Mouse (Mus musculus): Measurements from ENCODE around the gene Krt4. TPM values are rescaled to one million over a fixed set of nuclear protein-coding genes. Genes with fewer than 3 reads are reported as not detected.

The Krt4 gene
- 0.13 and 0.23 TPM in 2 replicates for polyA plus RNA-seq (2012; rRNA removed; ENCODE audit: low replicate concordance)

DNA sequence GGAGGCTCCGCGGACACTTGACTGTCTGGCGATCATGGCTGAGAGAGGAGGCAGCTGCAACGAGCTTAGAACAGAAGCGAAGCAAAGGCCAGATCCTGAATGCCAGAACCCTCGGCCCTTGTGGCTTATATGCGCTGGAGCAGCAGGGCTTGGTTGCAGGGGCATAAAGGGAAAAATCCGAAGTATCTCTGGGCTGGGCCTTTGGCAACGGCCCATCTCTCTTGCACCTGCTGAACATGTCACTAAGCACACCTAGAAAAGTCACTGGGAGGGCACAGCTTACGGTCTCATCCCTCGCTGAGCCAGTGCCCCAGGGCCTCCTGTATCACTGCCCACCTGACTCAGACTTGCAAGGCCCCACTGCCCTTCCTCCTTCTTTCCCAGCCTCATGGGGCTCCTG, at the start of gene Krt4:
Gene Krt4 (minus strand): TSS at position 101 of the 400 bp plus-strand sequence.

DNA sequence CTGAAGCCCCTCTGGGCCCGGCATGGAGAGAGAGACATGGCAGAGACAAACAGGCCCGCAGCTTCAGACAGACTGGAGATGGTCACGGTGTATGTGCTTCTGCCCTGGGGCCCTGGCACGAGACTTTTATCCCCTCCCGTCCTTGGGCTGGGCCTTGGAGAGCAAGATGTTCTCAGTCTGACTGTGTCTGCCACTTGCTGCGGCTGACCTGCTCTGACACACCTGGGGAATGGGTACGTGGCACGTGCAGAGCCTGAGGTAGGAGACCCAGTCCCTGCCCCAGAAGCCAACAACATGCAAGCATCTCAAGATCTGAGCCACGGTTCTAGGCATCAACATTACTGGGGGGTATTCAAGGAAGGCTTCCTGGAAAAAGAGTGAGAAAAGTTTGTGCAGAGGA, 29.7 kb upstream of the Krt4 start, which contains the start of gene Krt78:
Gene Krt78 (minus strand): TSS at position 101 of the 400 bp plus-strand sequence.

DNA sequence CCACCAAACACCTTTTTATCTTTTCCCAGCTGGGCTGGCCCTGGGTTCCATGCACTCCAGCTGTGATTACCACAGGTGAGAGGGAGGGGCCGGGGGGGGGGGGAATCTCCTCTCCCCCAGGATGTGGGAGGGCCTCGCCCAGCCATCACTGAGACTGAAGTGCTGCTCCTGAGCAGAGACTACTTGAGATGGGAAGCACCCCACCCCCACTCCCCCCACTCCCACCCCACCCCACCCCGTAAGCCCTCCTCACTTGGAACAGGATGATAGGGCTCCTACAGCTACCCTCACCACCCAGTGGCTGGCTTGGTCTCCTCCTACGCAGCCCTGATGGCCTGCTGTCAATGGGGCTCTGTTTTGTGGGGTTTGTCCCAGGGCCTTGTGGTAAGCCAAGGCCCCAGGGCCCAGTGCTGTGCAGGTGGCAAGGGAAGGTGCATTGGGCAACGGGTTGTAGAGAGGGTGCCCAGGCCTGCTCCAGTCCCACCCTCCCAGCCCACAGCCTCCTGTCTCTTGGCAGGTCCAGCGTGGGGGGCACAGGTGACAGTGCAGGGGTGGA, 15.8 kb upstream of the Krt4 start, which contains the start of gene Krt79:
Gene Krt79 (minus strand): TSS at position 51 of the 556 bp plus-strand sequence.

DNA sequence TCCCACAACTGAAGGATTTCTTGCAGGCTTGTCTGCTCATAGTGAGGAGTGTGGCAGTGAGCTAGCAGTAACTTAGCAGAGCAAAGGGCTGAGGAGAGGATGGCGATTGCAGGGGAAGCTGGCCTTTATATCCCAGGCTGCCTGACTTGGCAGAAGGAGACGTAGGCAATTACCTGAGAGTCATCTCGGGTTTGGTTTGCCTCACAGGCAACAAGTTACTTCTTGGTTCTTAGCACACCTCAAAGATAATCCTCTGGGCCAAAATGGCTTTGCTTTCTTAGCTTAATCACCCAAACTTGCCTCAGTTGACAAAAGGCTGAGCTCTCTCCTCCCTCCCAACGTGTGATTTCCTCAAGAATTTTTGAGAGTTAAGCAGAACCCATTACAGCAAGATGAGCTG, 31.7 kb downstream of the Krt4 start, which contains the start of gene Krt76:
Gene Krt76 (minus strand): TSS at position 101 of the 400 bp plus-strand sequence.

DNA sequence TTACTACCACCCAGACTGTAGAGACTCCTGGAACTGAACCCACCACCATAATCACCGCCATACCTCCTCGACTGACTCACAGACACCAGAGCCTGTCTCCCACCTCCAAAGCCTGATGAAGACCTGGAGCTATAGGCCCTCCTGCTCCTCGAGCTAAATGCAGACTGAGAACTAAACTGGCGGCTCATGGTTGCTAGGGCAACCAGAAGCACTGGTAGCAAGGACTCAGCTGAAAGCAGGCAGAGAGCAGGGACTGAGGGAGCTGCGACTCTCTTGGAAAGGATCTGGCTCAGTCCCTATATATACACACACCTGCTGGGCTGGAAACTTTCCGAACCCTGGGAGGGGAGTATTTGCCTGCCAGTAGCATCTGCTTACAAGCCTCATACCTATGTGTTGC, 55.1 kb downstream of the Krt4 start, which contains the start of gene Krt77:
Gene Krt77 (minus strand): TSS at position 275 of the 400 bp plus-strand sequence.

Other genes with a start within 250 kb of the Krt4 start
- not detected in 2 replicates for gene Krt6b, start 244.4 kb downstream of the Krt4 start, polyA plus RNA-seq (2012; rRNA removed; ENCODE audit: low replicate concordance)
- not detected in 2 replicates for gene Krt6a, start 230.4 kb downstream of the Krt4 start, polyA plus RNA-seq (2012; rRNA removed; ENCODE audit: low replicate concordance)
- gene Krt5, start 211.8 kb downstream of the Krt4 start, polyA plus RNA-seq (2012; rRNA removed; ENCODE audit: low replicate concordance), result not detected in 2 replicates
- gene Krt71, start 181.6 kb downstream of the Krt4 start, polyA plus RNA-seq (2012; rRNA removed; ENCODE audit: low replicate concordance), result not detected in 2 replicates
- gene Krt72, start 138.3 kb downstream of the Krt4 start, polyA plus RNA-seq (2012; rRNA removed; ENCODE audit: low replicate concordance), result not detected in 2 replicates
- gene Krt73, start 122.4 kb downstream of the Krt4 start, polyA plus RNA-seq (2012; rRNA removed; ENCODE audit: low replicate concordance), result not detected in 2 replicates
- gene Krt2, start 106.6 kb downstream of the Krt4 start, polyA plus RNA-seq (2012; rRNA removed; ENCODE audit: low replicate concordance), result 0.05 TPM in 1 of 2 replicates, not detected in the other
- 0.05 and 0.08 TPM in 2 replicates for gene Krt1, start 73.9 kb downstream of the Krt4 start, polyA plus RNA-seq (2012; rRNA removed; ENCODE audit: low replicate concordance)
- gene Krt77, start 55.0 kb downstream of the Krt4 start, polyA plus RNA-seq (2012; rRNA removed; ENCODE audit: low replicate concordance), result not detected in 2 replicates
- not detected in 2 replicates for gene Krt76, start 31.8 kb downstream of the Krt4 start, polyA plus RNA-seq (2012; rRNA removed; ENCODE audit: low replicate concordance)
- 0.28 and 0.77 TPM in 2 replicates for gene Krt79, start 15.6 kb upstream of the Krt4 start, polyA plus RNA-seq (2012; rRNA removed; ENCODE audit: low replicate concordance)
- gene Krt78, start 29.6 kb upstream of the Krt4 start, polyA plus RNA-seq (2012; rRNA removed; ENCODE audit: low replicate concordance), result 0.33 TPM in 1 of 2 replicates, not detected in the other
- 1,185 and 2,156 TPM in 2 replicates for gene Krt8, start 79.7 kb upstream of the Krt4 start, polyA plus RNA-seq (2012; rRNA removed; ENCODE audit: low replicate concordance)
- 98.5 and 151 TPM in 2 replicates for gene Krt18, start 103.4 kb upstream of the Krt4 start, polyA plus RNA-seq (2012; rRNA removed; ENCODE audit: low replicate concordance)
- gene Eif4b, start 149.0 kb upstream of the Krt4 start, polyA plus RNA-seq (2012; rRNA removed; ENCODE audit: low replicate concordance), result 25.6 and 27.2 TPM in 2 replicates
- 35.9 and 54.0 TPM in 2 replicates for gene Tns2, start 175.7 kb upstream of the Krt4 start, polyA plus RNA-seq (2012; rRNA removed; ENCODE audit: low replicate concordance)
- gene Spryd3, start 211.5 kb upstream of the Krt4 start, polyA plus RNA-seq (2012; rRNA removed; ENCODE audit: low replicate concordance), result 36.1 and 58.3 TPM in 2 replicates
- 11.4 and 27.2 TPM in 2 replicates for gene Igfbp6, start 219.6 kb upstream of the Krt4 start, polyA plus RNA-seq (2012; rRNA removed; ENCODE audit: low replicate concordance)
- 114 and 404 TPM in 2 replicates for gene Soat2, start 225.8 kb upstream of the Krt4 start, polyA plus RNA-seq (2012; rRNA removed; ENCODE audit: low replicate concordance)

Measured in duodenum, adult 2 months (tissue).